Mouse (Mus musculus): Measurements from ENCODE around the gene Ogdh. TPM values are rescaled to one million over a fixed set of nuclear protein-coding genes. Genes with fewer than 3 reads are reported as not detected.
"Not testable (repeated sequence)": the region's sequence is repeated elsewhere in the genome, so short reads cannot be mapped to it uniquely, and the experiment has no call there.

Gene Ogdh
- polyA plus RNA-seq, 1 experiment from 2014 or later, result 91.2 TPM

- Histone ChIP-seq H3K4me1 (ENCODE audit: control insufficient read depth, insufficient read depth, low read length) (no peaks in the 10 kb centered on the region), H3K9ac (ENCODE audit: low read length) (no peak overlapping the region), H3K27ac (replicated peaks; ENCODE audit: low read depth, low read length) (no peak overlapping the region), H3K4me2 (ENCODE audit: low read depth, severe bottlenecking) (no peak overlapping the region), H3K36me3 (ENCODE audit: control insufficient read depth, insufficient read depth, low read length) (no peaks in the 10 kb centered on the region), H3K9me3 (ENCODE audit: control insufficient read depth, low read length) (no peaks in the 10 kb centered on the region), H3K27me3 (ENCODE audit: control insufficient read depth, insufficient read depth, low read length) (no peaks in the 10 kb centered on the region), H3K4me3 (ENCODE audit: low read depth, low read length) (no peak overlapping the region)
- ATAC-seq (ENCODE audit: insufficient number of reproducible peaks, low FRiP score, low TSS enrichment, low read depth) (no peak), DNase-seq (ENCODE audit: low spot score) (no peak)
- 90% methylated on average over 9 of the region's 9 CpGs for WGBS
Observed at GRCm38 (mm10) chr11:6364581-6365275, 73.3 kb downstream of the Ogdh start.

GRCm38 (mm10) chr11:6365885-6366284, 74.5 kb downstream of the Ogdh start:
- H3K9ac ChIP-seq (ENCODE audit: low read length), result no peak overlapping the region
- no peaks in the 10 kb centered on the region for H3K36me3 ChIP-seq (ENCODE audit: control insufficient read depth, insufficient read depth, low read length)
- no peaks in the 10 kb centered on the region for H3K27me3 ChIP-seq (ENCODE audit: control insufficient read depth, insufficient read depth, low read length)
- H3K4me3 ChIP-seq (ENCODE audit: low read depth, low read length), result no peak overlapping the region
- 17% methylated on average over 11 of the region's 11 CpGs for WGBS
- DNase-seq (ENCODE audit: low spot score) (peak; percentile 84), ATAC-seq (ENCODE audit: insufficient number of reproducible peaks, low FRiP score, low TSS enrichment, low read depth) (no peak)
- no peak overlapping the region for H3K27ac ChIP-seq (replicated peaks; ENCODE audit: low read depth, low read length)
- no peaks in the 10 kb centered on the region for H3K4me1 ChIP-seq (ENCODE audit: control insufficient read depth, insufficient read depth, low read length)
- no peak overlapping the region for H3K4me2 ChIP-seq (ENCODE audit: low read depth, severe bottlenecking)
- no peaks in the 10 kb centered on the region for H3K9me3 ChIP-seq (ENCODE audit: control insufficient read depth, low read length)

- Histone ChIP-seq H3K4me2 (ENCODE audit: low read depth, severe bottlenecking) (no peak overlapping the region), H3K9ac (ENCODE audit: low read length) (no peak overlapping the region), H3K4me3 (ENCODE audit: low read depth, low read length) (no peak overlapping the region), H3K9me3 (ENCODE audit: control insufficient read depth, low read length) (no peaks in the 10 kb centered on the region), H3K27ac (replicated peaks; ENCODE audit: low read depth, low read length) (no peak overlapping the region), H3K4me1 (ENCODE audit: control insufficient read depth, insufficient read depth, low read length) (no peaks in the 10 kb centered on the region), H3K27me3 (ENCODE audit: control insufficient read depth, insufficient read depth, low read length) (no peaks in the 10 kb centered on the region), H3K36me3 (ENCODE audit: control insufficient read depth, insufficient read depth, low read length) (no peaks in the 10 kb centered on the region)
- DNase-seq (ENCODE audit: low spot score) (no peak), ATAC-seq (ENCODE audit: insufficient number of reproducible peaks, low FRiP score, low TSS enrichment, low read depth) (no peak)
- WGBS, result 65% methylated on average over 6 of the region's 6 CpGs
Observed at GRCm38 (mm10) chr11:6366434-6366833, 75.0 kb downstream of the Ogdh start.

- no peaks in the 10 kb centered on the region for H3K27me3 ChIP-seq (ENCODE audit: control insufficient read depth, insufficient read depth, low read length)
- WGBS, result 74% methylated on average over 4 of the region's 4 CpGs
- no peak overlapping the region for H3K9ac ChIP-seq (ENCODE audit: low read length)
- no peaks in the 10 kb centered on the region for H3K9me3 ChIP-seq (ENCODE audit: control insufficient read depth, low read length)
- ATAC-seq (ENCODE audit: insufficient number of reproducible peaks, low FRiP score, low TSS enrichment, low read depth) (no peak), DNase-seq (ENCODE audit: low spot score) (no peak)
- H3K4me3 ChIP-seq (ENCODE audit: low read depth, low read length), result no peak overlapping the region
- H3K36me3 ChIP-seq (ENCODE audit: control insufficient read depth, insufficient read depth, low read length), result no peaks in the 10 kb centered on the region
- no peak overlapping the region for H3K27ac ChIP-seq (replicated peaks; ENCODE audit: low read depth, low read length)
- no peak overlapping the region for H3K4me2 ChIP-seq (ENCODE audit: low read depth, severe bottlenecking)
- no peaks in the 10 kb centered on the region for H3K4me1 ChIP-seq (ENCODE audit: control insufficient read depth, insufficient read depth, low read length)
Observed at GRCm38 (mm10) chr11:6367156-6367555, 75.7 kb downstream of the Ogdh start.

- ATAC-seq (ENCODE audit: insufficient number of reproducible peaks, low FRiP score, low TSS enrichment, low read depth); H3K27me3 ChIP-seq (ENCODE audit: control insufficient read depth, insufficient read depth, low read length); H3K27ac ChIP-seq (replicated peaks; ENCODE audit: low read depth, low read length); H3K36me3 ChIP-seq (ENCODE audit: control insufficient read depth, insufficient read depth, low read length); H3K4me1 ChIP-seq (ENCODE audit: control insufficient read depth, insufficient read depth, low read length); DNase-seq (ENCODE audit: low spot score); H3K9me3 ChIP-seq (ENCODE audit: control insufficient read depth, low read length); H3K4me3 ChIP-seq (ENCODE audit: low read depth, low read length); H3K9ac ChIP-seq (ENCODE audit: low read length); H3K4me2 ChIP-seq (ENCODE audit: low read depth, severe bottlenecking): not testable (repeated sequence)
- WGBS, result 88% methylated on average over 5 of the region's 5 CpGs
Observed at GRCm38 (mm10) chr11:6367986-6368385, 76.6 kb downstream of the Ogdh start.

GRCm38 (mm10) chr11:6371376-6372155, 80.1 kb downstream of the Ogdh start:
- DNase-seq (ENCODE audit: low spot score), result no peak
- Histone ChIP-seq H3K27ac (replicated peaks; ENCODE audit: low read depth, low read length) (no peak overlapping the region), H3K27me3 (ENCODE audit: control insufficient read depth, insufficient read depth, low read length) (no peaks in the 10 kb centered on the region), H3K4me3 (ENCODE audit: low read depth, low read length) (no peak overlapping the region), H3K9me3 (ENCODE audit: control insufficient read depth, low read length) (no peaks in the 10 kb centered on the region), H3K36me3 (ENCODE audit: control insufficient read depth, insufficient read depth, low read length) (no peaks in the 10 kb centered on the region), H3K4me2 (ENCODE audit: low read depth, severe bottlenecking) (no peak overlapping the region), H3K4me1 (ENCODE audit: control insufficient read depth, insufficient read depth, low read length) (no peaks in the 10 kb centered on the region), H3K9ac (ENCODE audit: low read length) (no peak overlapping the region)
- ATAC-seq (ENCODE audit: insufficient number of reproducible peaks, low FRiP score, low TSS enrichment, low read depth), result no peak
- WGBS, result 88% methylated on average over 11 of the region's 11 CpGs

GRCm38 (mm10) chr11:6372784-6373183, 81.4 kb downstream of the Ogdh start:
- Histone ChIP-seq H3K36me3 (ENCODE audit: control insufficient read depth, insufficient read depth, low read length) (no peaks in the 10 kb centered on the region), H3K4me2 (ENCODE audit: low read depth, severe bottlenecking) (no peak overlapping the region), H3K9ac (ENCODE audit: low read length) (no peak overlapping the region), H3K4me1 (ENCODE audit: control insufficient read depth, insufficient read depth, low read length) (no peaks in the 10 kb centered on the region), H3K9me3 (ENCODE audit: control insufficient read depth, low read length) (no peaks in the 10 kb centered on the region), H3K27ac (replicated peaks; ENCODE audit: low read depth, low read length) (no peak overlapping the region), H3K4me3 (ENCODE audit: low read depth, low read length) (no peak overlapping the region), H3K27me3 (ENCODE audit: control insufficient read depth, insufficient read depth, low read length) (no peaks in the 10 kb centered on the region)
- no peak for DNase-seq (ENCODE audit: low spot score)
- ATAC-seq (ENCODE audit: insufficient number of reproducible peaks, low FRiP score, low TSS enrichment, low read depth), result no peak
- 93% methylated on average over 9 of the region's 9 CpGs for WGBS

GRCm38 (mm10) chr11:6380916-6381315, 89.5 kb downstream of the Ogdh start:
- H3K9me3 ChIP-seq (ENCODE audit: control insufficient read depth, low read length), result no peaks in the 10 kb centered on the region
- H3K27me3 ChIP-seq (ENCODE audit: control insufficient read depth, insufficient read depth, low read length), result no peaks in the 10 kb centered on the region
- H3K36me3 ChIP-seq (ENCODE audit: control insufficient read depth, insufficient read depth, low read length), result no peaks in the 10 kb centered on the region
- H3K4me2 ChIP-seq (ENCODE audit: low read depth, severe bottlenecking), result no peak overlapping the region
- H3K4me3 ChIP-seq (ENCODE audit: low read depth, low read length), result no peak overlapping the region
- ATAC-seq (ENCODE audit: insufficient number of reproducible peaks, low FRiP score, low TSS enrichment, low read depth), result no peak
- DNase-seq (ENCODE audit: low spot score), result no peak
- H3K4me1 ChIP-seq (ENCODE audit: control insufficient read depth, insufficient read depth, low read length), result no peaks in the 10 kb centered on the region
- 86% methylated on average over 6 of the region's 6 CpGs for WGBS
- no peak overlapping the region for H3K27ac ChIP-seq (replicated peaks; ENCODE audit: low read depth, low read length)
- no peak overlapping the region for H3K9ac ChIP-seq (ENCODE audit: low read length)

All from limb, embryonic 11.5 days (tissue).